34 mouse cellular contexts compared by ENCODE assay signal in the genomic region with DNA sequence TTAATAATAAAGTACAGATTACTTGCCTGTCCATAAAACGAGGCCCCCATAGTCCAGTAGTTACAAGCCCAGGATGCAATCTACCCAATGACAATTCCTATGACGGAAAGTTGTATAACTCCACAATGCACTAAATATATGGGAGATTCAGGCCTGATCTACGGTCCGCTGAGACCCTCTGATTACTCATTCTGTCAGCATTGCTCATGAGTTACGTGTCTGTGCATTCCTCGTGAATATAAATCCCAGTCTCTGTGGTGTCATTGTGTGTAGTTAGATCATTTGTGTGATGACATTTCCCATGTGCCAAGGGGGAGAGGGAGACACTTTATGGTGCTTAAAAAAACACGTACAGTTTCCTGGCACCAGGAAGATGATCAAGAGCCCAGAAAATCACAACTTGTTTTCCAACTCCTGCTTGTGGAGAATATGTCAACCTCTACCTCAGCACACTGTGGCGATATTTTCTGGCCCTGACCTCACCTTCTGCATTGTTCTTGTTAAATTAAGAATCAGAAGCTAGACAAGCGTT. TPM values are rescaled to one million over a fixed set of nuclear protein-coding genes. Genes with fewer than 3 reads are reported as not detected.
DNase-seq lines count a peak whose midpoint lies in the region; ATAC-seq and TF ChIP-seq lines count a peak whose summit lies in the region.
"Had no signal": no experiment of that assay in that cellular context is flagged by ENCODE, and none has a peak within 500 bp of the region (broad histone marks: within the 10 kb centered on the region; RNA-seq: fewer than 3 reads in every experiment).

No protein-coding gene starts in this region.

- no peak for TF ChIP-seq CTCF in forebrain, postnatal 0 days (IDR thresholded peaks at IDR 0.05; ENCODE audit: low read depth)

- no peak overlapping the region for H3K9ac ChIP-seq in forebrain, embryonic 14.5 days (ENCODE audit: low read length)
- H3K9ac ChIP-seq in forebrain, postnatal 0 days, result no peak overlapping the region
- H3K9ac ChIP-seq in neural tube, embryonic 13.5 days, result no peak overlapping the region
- no peak overlapping the region for H3K9ac ChIP-seq in neural tube, embryonic 15.5 days (replicated peaks)
- H3K9ac ChIP-seq: embryonic facial prominence, embryonic 13.5 days; forebrain, embryonic 13.5 days; heart, embryonic 12.5 days; heart, embryonic 15.5 days; hindbrain, embryonic 14.5 days had no signal

- 67% methylated on average over 9 of the region's 9 CpGs for WGBS in forebrain, embryonic 14.5 days
- WGBS in forebrain, postnatal 0 days, result 58% methylated on average over 9 of the region's 9 CpGs
- 59% methylated on average over 9 of the region's 9 CpGs for WGBS in neural tube, embryonic 13.5 days
- 40% methylated on average over 9 of the region's 9 CpGs for WGBS in neural tube, embryonic 15.5 days

- no peaks in the 10 kb centered on the region for H3K4me1 ChIP-seq in forebrain, embryonic 14.5 days (ENCODE audit: control insufficient read depth, insufficient read depth, low read length)
- H3K4me1 ChIP-seq in forebrain, postnatal 0 days (ENCODE audit: insufficient read depth), result peaks cover 2% of the 10 kb centered on the region; the same call in 1 of the 2 replicates
- peaks cover 51% of the 10 kb centered on the region for H3K4me1 ChIP-seq in neural tube, embryonic 13.5 days (replicated peaks)
- peaks cover 37% of the 10 kb centered on the region for H3K4me1 ChIP-seq in neural tube, embryonic 15.5 days
- H3K4me1 ChIP-seq: embryonic facial prominence, embryonic 13.5 days; heart, embryonic 15.5 days had no signal

- H3K27ac ChIP-seq in forebrain, embryonic 14.5 days (ENCODE audit: low read depth, low read length), result no peak overlapping the region
- H3K27ac ChIP-seq in forebrain, postnatal 0 days (ENCODE audit: low read depth, low read length), result no peak overlapping the region
- no peak overlapping the region for H3K27ac ChIP-seq in neural tube, embryonic 13.5 days (replicated peaks)
- no peak overlapping the region for H3K27ac ChIP-seq in neural tube, embryonic 15.5 days (replicated peaks)
- H3K27ac ChIP-seq: embryonic facial prominence, embryonic 10.5 days; embryonic facial prominence, embryonic 13.5 days; forebrain, embryonic 10.5 days; forebrain, embryonic 13.5 days; heart, embryonic 15.5 days; hindbrain, embryonic 14.5 days; hindbrain, postnatal 0 days had no signal

- peak; percentile 50 for DNase-seq in forebrain, embryonic 14.5 days (ENCODE audit: low spot score)
- DNase-seq in forebrain, postnatal 0 days, result no peak
- no peak for DNase-seq in neural tube, embryonic 10.5 days (ENCODE audit: extremely low spot score, low spot score)
- DNase-seq in adrenal gland, adult (ENCODE audit: inconsistent age in 2 of 2, low spot score in 1 of 2), result no peak
- DNase-seq: adrenal gland, adult 2 months; adrenal gland, postnatal 14 days; cerebellum, adult 11-12 months; cerebellum, adult 8-10 months; cerebellum, postnatal 10 days; cerebellum, postnatal 36 days; embryo, embryonic 11 days; gastrocnemius, postnatal 25 days; heart, postnatal 10 days; heart, postnatal 36 days had no signal

- H3K27me3 ChIP-seq in forebrain, embryonic 14.5 days (replicated peaks; ENCODE audit: control insufficient read depth, insufficient read depth, low read length), result no peaks in the 10 kb centered on the region
- no peaks in the 10 kb centered on the region for H3K27me3 ChIP-seq in forebrain, postnatal 0 days (ENCODE audit: insufficient read depth, low read length)
- no peaks in the 10 kb centered on the region for H3K27me3 ChIP-seq in neural tube, embryonic 13.5 days
- H3K27me3 ChIP-seq in neural tube, embryonic 15.5 days (replicated peaks), result no peaks in the 10 kb centered on the region
- H3K27me3 ChIP-seq: embryonic facial prominence, embryonic 13.5 days; forebrain, embryonic 13.5 days; heart, embryonic 15.5 days had no signal

- H3K4me2 ChIP-seq in forebrain, embryonic 14.5 days (ENCODE audit: low read length), result no peak overlapping the region
- no peak overlapping the region for H3K4me2 ChIP-seq in forebrain, postnatal 0 days (ENCODE audit: low read depth)
- H3K4me2 ChIP-seq in neural tube, embryonic 13.5 days, result no peak overlapping the region
- H3K4me2 ChIP-seq in neural tube, embryonic 15.5 days, result no peak overlapping the region
- H3K4me2 ChIP-seq: embryonic facial prominence, embryonic 13.5 days; forebrain, embryonic 13.5 days; heart, embryonic 12.5 days; heart, embryonic 15.5 days; hindbrain, embryonic 14.5 days had no signal

- no peak overlapping the region for H3K4me3 ChIP-seq in forebrain, embryonic 14.5 days (ENCODE audit: low read depth, low read length)
- no peak overlapping the region for H3K4me3 ChIP-seq in forebrain, postnatal 0 days (ENCODE audit: low read depth, low read length)
- H3K4me3 ChIP-seq in neural tube, embryonic 13.5 days, result no peak overlapping the region
- H3K4me3 ChIP-seq in neural tube, embryonic 15.5 days (replicated peaks), result no peak overlapping the region
- H3K4me3 ChIP-seq: embryonic facial prominence, embryonic 10.5 days; embryonic facial prominence, embryonic 13.5 days; erythroblast, embryonic 14.5 days; forebrain, embryonic 10.5 days; forebrain, embryonic 13.5 days; heart, embryonic 12.5 days; heart, embryonic 15.5 days had no signal

- ATAC-seq in forebrain, embryonic 14.5 days, result no peak
- ATAC-seq in forebrain, postnatal 0 days, result no peak
- ATAC-seq in neural tube, embryonic 13.5 days (ENCODE audit: low read depth), result peak; percentile 54
- ATAC-seq in neural tube, embryonic 15.5 days (ENCODE audit: low FRiP score), result peak; percentile 41; the same call in 1 of the 2 replicates
- ATAC-seq: forebrain, embryonic 13.5 days; hindbrain, postnatal 0 days; inflammation-experienced regulatory T-cells, adult 6 months; Patski had no signal

- no peaks in the 10 kb centered on the region for H3K9me3 ChIP-seq in forebrain, embryonic 14.5 days (replicated peaks; ENCODE audit: control insufficient read depth, low read length)
- no peaks in the 10 kb centered on the region for H3K9me3 ChIP-seq in forebrain, postnatal 0 days (ENCODE audit: low read length)
- H3K9me3 ChIP-seq in neural tube, embryonic 13.5 days, result no peaks in the 10 kb centered on the region
- no peaks in the 10 kb centered on the region for H3K9me3 ChIP-seq in neural tube, embryonic 15.5 days (replicated peaks)
- H3K9me3 ChIP-seq: embryonic facial prominence, embryonic 10.5 days; embryonic facial prominence, embryonic 13.5 days; forebrain, embryonic 10.5 days; forebrain, embryonic 13.5 days; heart, embryonic 12.5 days; heart, embryonic 15.5 days had no signal

- no peaks in the 10 kb centered on the region for H3K36me3 ChIP-seq in forebrain, embryonic 14.5 days (ENCODE audit: control insufficient read depth, insufficient read depth, low read length)
- H3K36me3 ChIP-seq in forebrain, postnatal 0 days (ENCODE audit: insufficient read depth), result no peaks in the 10 kb centered on the region
- H3K36me3 ChIP-seq in neural tube, embryonic 13.5 days, result no peaks in the 10 kb centered on the region
- no peaks in the 10 kb centered on the region for H3K36me3 ChIP-seq in neural tube, embryonic 15.5 days
- H3K36me3 ChIP-seq: embryonic facial prominence, embryonic 10.5 days; embryonic facial prominence, embryonic 13.5 days; forebrain, embryonic 10.5 days; heart, embryonic 12.5 days; heart, embryonic 15.5 days had no signal

RNA-seq across cellular contexts. Expression of a gene that starts 13.4 kb away (rescaled TPM):
- polyA plus RNA-seq in forebrain, embryonic 14.5 days (2014; fragmentation: Nextera tagmentation; extraction: Ambion mirVana), result not detected in 2 replicates
- total RNA-seq in forebrain, postnatal 0 days (2014; rRNA removed), result not detected in 2 replicates
- 0.11 and 0.16 TPM in 2 replicates for polyA plus RNA-seq in forebrain, postnatal 0 days (2015; fragmentation: Nextera tagmentation; extraction: Ambion mirVana)
- polyA plus RNA-seq in neural tube, embryonic 13.5 days (2015; fragmentation: Nextera tagmentation; extraction: Ambion mirVana), result not detected in 2 replicates
- 0.36 TPM in 1 of 2 replicates, not detected in the other for polyA plus RNA-seq in neural tube, embryonic 15.5 days (2015; fragmentation: Nextera tagmentation; extraction: Ambion mirVana)
- total RNA-seq: adrenal gland, adult 2 months; adrenal gland, postnatal 14 days; adrenal gland, postnatal 4 days; ES-E14; gastrocnemius, adult 8-10 months; gastrocnemius, postnatal 25 days; heart, adult 18-20 months; heart, postnatal 10 days; heart, postnatal 36 days; hindbrain, postnatal 0 days had no signal
- polyA plus RNA-seq: adrenal gland, adult 2 months; cortical plate, adult 2 months; embryonic facial prominence, embryonic 10.5 days; embryonic facial prominence, embryonic 13.5 days; erythroblast, embryonic 14.5 days; forebrain, embryonic 10.5 days; forebrain, embryonic 13.5 days; gonadal fat pad, adult 2 months; heart, embryonic 12.5 days; heart, embryonic 15.5 days; hindbrain, embryonic 11.5 days; inflammation-experienced regulatory T-cells, adult 6 months; Patski had no signal

Comparison
In these comparisons a context has a peak if more than half of its experiments do, and no peak if none do; other contexts are left out.
1. ATAC-seq: peak in neural tube, embryonic 13.5 days (single experiment) and neural tube, embryonic 15.5 days (single experiment); none in forebrain, embryonic 14.5 days (single experiment) and forebrain, postnatal 0 days (single experiment).